Mouse (Mus musculus) CD8-positive naive resting alpha-beta T cell, adult 2 months (primary cell): Measurements from ENCODE around the gene Cacybp.

Source experiments
- DNase-seq, 2 experiments: peaks; one replicate each; pipeline ENCODE4 v3.0.0; 2022; ENCODE audit warnings: low read depth in 2 of 2, low spot score in 2 of 2

Cacybp gene

GRCm38 (mm10) chr1:160212703-160213669 is at the start of gene Cacybp:
Gene Cacybp (minus strand): TSS chr1:160212875.
- peak; percentile 100 for DNase-seq

GRCm38 (mm10) chr1:160262415-160262814 is 49.7 kb upstream of the Cacybp start:
- DNase-seq, result no peak

DNA sequence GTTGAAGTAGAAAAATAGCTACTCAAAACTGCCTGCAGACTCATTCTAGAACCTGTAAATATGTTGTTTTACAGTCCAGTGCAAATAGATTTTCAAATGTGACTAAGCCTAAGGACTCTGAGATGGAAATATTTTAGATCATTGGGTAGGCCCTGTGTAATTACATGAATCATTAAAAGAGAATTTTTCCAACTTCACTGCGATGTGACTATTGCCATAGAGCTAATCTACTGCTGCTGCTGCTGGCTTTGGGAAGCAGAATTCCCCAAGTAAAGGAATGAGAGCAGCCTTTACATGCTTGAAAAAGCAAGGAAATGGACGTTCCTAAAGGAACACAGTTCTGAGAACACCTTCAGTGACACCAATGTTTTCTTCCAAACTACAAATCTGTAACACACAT is 49.2 kb upstream of the Cacybp start:
- DNase-seq, result no peak

- DNase-seq, result no peak
Observed at GRCm38 (mm10) chr1:160260605-160261004, 47.9 kb upstream of the Cacybp start.

GRCm38 (mm10) chr1:160259884-160260283 is 47.2 kb upstream of the Cacybp start:
- DNase-seq, result no peak

DNA sequence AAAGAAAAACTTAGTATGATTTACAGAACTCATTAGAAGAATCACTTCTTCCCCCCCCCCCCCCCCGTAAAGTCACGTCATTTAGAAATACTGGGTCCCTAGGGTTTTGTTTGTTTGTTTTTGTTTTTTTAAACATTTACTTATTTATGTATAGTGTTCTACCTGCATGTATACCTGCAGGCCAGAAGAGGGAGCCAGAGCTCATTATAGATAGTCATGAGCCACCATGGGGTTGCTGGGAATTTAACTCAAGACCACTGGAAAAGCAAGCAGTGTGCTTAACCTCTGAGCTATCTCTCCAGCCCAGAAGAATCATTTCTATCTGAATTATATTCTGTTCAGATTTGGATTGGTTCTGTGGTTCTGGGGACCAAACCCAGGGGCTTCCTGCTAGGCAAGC is 40.4 kb upstream of the Cacybp start:
- DNase-seq, result no peak

GRCm38 (mm10) chr1:160251388-160252007 is 38.8 kb upstream of the Cacybp start:
- DNase-seq, result no peak

DNA sequence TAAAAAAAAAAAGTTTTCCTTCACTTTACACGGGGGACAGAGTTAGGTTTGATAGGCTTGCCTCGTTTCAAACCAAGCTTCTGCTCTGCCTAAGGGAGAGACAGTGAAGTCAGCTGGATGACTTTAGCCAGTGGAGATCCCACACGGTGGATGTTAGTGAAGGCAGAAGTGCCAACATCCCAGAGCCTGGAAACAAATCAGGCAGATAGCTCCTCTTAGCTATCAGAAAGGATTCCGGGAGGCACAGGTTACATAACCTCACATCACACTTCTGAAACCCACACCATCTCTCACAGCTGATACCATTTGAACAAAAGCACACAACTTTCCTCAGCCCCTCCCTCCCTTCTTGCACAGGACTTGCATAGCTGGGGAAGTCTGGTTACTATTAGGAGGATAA is 38.1 kb upstream of the Cacybp start:
- DNase-seq, result no peak

DNA sequence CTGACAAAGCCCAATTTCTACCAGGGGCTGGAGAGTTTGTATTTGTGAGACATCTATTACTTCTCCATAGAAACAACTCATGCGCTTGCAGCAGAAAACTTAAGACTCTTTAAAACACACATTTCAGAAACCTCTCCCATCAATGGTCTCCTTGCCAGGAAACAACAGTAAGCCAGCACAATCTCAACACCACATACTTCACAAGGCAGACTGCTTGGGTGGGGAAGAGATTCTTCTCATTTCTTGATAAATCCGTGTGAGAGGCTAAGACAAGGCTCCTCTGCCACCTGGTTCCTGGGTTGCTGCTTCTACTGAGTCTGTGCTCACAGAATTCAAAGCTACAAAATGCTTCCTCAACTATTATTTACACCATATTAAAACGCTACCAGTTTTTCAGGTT is 37.1 kb upstream of the Cacybp start:
- DNase-seq, result no peak

- DNase-seq, result peak; percentile 21 to 44
Observed at GRCm38 (mm10) chr1:160247473-160247872, 34.8 kb upstream of the Cacybp start.

DNA sequence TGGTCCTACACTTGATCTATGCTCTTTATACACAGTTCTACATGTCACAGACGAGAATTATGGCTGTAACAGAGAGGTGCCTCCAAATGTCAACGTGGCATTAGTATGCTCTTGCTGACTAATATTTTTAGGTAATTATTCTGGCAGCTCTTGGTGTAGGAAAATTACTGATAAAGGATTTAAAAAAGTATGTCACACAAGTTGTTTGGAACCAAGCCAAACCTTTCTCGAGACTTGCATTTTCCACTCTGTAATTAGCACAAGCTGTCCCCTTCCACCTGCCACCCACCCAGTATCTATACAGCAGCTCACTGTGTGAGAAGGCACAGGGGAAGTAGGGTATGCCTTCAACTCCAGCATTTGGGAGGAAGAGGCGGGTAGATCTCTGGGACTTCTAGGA is 34.2 kb upstream of the Cacybp start:
- no peak for DNase-seq

DNA sequence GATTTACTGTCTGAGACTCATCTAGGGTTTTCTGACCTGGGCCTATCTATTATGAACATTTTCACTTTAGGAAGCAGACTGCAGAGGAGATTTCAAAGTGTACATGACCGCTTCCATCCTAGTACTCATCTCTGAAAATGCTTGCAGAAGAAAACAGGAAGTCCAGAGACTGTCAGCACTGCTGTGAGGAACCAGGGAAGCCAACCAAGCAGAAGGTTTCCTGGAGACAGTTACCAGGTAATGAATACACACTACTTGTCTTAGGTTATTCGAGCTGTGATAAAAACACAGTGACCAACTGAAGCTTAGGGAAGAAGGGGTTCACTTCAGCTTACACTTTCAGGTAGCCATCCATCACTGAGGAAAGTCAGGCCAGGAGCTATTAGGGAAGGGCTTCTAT is 33.3 kb upstream of the Cacybp start:
- peak in 1 of 2 experiments; percentile 28 for DNase-seq

DNA sequence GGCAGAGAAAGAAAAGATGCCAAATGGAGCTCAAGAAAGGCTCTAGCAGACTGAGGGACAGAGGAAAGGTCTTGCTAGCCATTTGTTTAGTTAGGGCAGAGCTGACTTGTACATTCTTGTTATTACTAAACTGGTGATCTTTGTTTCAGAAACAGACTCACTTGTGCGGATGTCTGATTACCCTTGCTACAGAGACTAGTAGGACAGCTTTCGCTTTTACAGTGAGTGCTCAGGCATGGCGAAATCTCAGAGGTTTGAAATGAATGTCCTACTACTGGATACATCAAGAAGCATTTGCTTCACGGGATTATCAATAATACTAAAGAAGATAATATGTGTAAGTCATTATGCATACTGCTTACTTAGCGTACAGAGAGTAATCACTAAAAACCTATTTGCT is 32.0 kb upstream of the Cacybp start:
- no peak for DNase-seq

DNA sequence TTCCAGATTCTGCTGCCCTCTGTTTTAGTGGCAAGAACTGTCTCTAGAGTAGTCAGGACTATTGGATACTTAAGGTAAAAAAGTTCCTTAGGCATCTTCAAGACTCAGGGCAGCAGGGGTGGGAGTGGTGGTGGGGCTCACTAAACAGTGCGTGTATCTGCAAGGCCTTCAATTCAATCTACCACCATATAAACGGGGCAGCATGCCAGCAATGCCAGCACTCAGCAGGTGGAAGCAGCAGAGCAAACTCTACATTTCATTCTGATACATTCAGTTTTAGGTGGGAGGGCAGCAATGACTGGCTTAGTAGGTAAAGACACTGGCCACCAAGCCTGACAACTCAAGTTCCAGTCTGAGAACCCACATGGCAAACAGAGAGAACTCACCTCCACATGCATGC is 27.4 kb upstream of the Cacybp start:
- DNase-seq, result no peak

DNA sequence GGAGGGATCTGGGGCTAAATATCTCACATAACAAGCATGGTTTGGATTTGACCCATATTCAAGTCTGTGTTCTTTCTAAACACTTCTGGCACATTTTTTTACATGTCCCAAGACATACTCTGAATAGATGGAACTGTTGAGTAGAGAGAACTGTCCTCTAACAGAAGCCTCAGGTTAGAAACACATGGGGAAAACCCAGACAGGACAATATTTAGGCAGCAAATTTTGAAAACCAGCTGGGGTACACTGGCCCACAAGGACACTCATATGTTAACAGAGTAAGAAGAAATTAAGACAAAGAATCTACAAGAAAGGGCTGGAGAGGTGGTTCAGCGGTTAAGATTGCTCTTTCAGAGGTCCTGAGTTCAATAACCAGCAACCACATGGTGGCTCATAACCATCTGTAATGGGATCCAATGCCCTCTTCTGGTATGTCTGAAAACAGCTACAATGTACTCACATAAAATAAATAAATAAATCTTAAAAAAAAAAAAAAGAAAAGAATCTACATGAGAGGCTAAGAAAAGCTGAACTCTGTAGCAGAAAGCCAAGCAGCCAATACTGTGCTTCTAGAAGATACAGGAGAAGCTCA is 26.3 kb upstream of the Cacybp start:
- DNase-seq, result no peak

GRCm38 (mm10) chr1:160237981-160238380 is 25.3 kb upstream of the Cacybp start:
- DNase-seq, result no peak

DNA sequence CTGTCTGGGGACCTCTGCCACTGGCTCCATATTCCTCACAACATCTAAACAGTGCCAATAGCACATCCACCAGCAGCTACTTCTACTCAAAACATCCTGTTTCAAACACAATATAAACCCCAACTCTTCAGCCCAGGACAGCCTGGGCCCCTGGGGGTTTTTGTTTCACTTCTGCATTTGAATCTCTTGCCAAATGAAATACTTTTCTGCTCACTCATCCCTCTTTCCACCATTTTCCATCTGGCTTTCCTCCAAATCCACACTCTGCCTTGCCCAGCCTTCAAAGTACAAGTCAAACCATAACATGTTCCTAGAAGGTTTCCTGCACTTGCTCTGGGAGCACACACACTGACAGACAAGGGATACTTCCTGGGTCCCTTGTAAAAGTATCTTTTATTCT is 21.2 kb upstream of the Cacybp start:
- no peak for DNase-seq

GRCm38 (mm10) chr1:160232113-160232512 is 19.4 kb upstream of the Cacybp start:
- no peak for DNase-seq

- no peak for DNase-seq
Observed at GRCm38 (mm10) chr1:160231013-160231412, 18.3 kb upstream of the Cacybp start.

DNA sequence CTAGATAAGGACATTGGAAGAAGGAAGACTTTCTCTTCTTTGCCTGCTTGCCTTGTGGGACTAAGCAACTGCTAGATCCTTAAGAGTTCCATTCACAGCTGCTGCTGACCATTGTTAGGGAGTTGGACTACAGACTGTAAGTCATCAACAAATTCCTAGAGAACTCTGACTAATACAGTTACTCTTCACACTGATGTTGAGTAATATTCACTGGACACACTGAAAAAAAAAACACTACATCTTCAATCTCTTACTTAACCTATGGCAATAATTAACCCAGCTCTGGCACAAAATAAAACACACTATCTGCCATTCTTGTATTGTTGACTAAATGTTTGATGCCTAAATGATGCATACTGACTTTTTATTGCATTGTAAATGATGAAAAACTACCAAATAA is 15.2 kb upstream of the Cacybp start:
- no peak for DNase-seq

DNA sequence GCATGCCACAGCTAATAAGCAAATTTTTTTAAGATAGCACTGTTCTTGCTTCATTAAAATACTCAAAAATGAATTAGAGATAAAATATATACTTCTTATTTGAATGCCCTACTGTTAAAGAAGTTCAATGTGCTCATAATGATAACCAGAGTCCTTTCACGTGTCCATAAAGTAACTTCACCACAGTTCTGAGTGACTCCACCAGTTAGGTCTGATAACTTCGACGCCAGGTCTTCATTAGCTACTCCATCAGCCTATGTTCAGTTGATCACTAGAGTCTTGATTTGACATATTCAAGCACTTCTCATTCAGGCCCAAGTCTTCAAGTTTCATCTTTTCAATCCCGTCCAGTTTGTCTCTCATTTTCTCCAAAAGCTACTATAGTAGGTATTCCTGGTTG is 14.5 kb upstream of the Cacybp start:
- DNase-seq, result no peak

DNA sequence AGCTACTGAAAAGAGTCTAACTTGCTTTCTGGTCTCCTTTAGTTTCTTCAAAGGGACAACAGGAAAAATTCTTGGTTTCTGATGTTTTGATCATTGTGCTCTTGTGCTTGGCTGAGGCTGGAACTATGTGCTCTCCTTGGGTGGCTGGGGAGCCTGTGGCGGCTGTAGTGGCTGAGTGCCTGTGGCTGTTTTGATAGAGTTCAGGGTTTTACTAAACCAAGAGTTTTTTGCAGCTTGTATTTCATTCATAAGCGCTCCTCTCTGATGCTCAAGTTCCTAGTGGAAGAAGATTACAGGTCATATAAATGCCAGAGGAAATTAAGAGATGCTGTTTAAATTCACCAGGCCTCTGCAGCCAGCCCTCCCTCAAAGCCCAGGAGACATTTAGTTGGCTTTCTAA is 11.4 kb upstream of the Cacybp start:
- no peak for DNase-seq
